Mouse (Mus musculus) right cerebral cortex, postnatal 4 days (tissue): ENCODE results near the gene Fam84a.

Experiments used
- DNase-seq: peaks from one replicate; pipeline ENCODE4 v3.0.0-alpha.2; 2022

The Fam84a gene

GRCm38 (mm10) chr12:14151921-14152320, at the start of gene Fam84a:
Gene Fam84a (minus strand): TSS chr12:14152054.
- DNase-seq: peak; percentile 95

- DNase-seq: no peak
Measured at GRCm38 (mm10) chr12:14195479-14195878, 43.6 kb upstream of the Fam84a start.

GRCm38 (mm10) chr12:14186689-14187195, 34.9 kb upstream of the Fam84a start:
- DNase-seq: no peak

- peak; percentile 19 for DNase-seq
Measured at GRCm38 (mm10) chr12:14165713-14166112, 13.9 kb upstream of the Fam84a start.

GRCm38 (mm10) chr12:14164936-14165335, 13.1 kb upstream of the Fam84a start:
- DNase-seq: no peak

GRCm38 (mm10) chr12:14152426-14152825, 572 bp upstream of the Fam84a start:
- DNase-seq: peak; percentile 24

- peak; percentile 26 for DNase-seq
Measured at GRCm38 (mm10) chr12:14150936-14151631, 770 bp downstream of the Fam84a start.

- DNase-seq: peak; percentile 30
Measured at GRCm38 (mm10) chr12:14150568-14150909, 1.3 kb downstream of the Fam84a start.

- DNase-seq: peak; percentile 78
Measured at GRCm38 (mm10) chr12:14149843-14150567, 1.8 kb downstream of the Fam84a start.

- DNase-seq: peak; percentile 5
Measured at GRCm38 (mm10) chr12:14149022-14149842, 2.6 kb downstream of the Fam84a start.

GRCm38 (mm10) chr12:14137046-14137445, 14.8 kb downstream of the Fam84a start:
- no peak for DNase-seq

GRCm38 (mm10) chr12:14114730-14115129, 37.1 kb downstream of the Fam84a start:
- DNase-seq: no peak

GRCm38 (mm10) chr12:14096944-14097343, 54.9 kb downstream of the Fam84a start:
- no peak for DNase-seq
